Mouse (Mus musculus) heart, adult 2 months (tissue): ENCODE measurements around the gene Samd10.

Experiments used
- CTCF ChIP-seq: fragments of 200-600 bp; IDR thresholded peaks from 2 replicates; pipeline ENCODE4 v1.8.1; 2022; ENCODE audit warnings: antibody characterized with exemption, mild to moderate bottlenecking, moderate library complexity
- POLR2A ChIP-seq: fragments of 200-500 bp; IDR thresholded peaks from 2 replicates; pipeline ENCODE4 v1.6.1; 2011; ENCODE audit warnings: mild to moderate bottlenecking, low read depth, low read length, control low read depth; ENCODE audit not compliant: insufficient read depth

- TF ChIP-seq CTCF: peak; percentile 27
- peak; percentile 66 for TF ChIP-seq POLR2A
Measured at GRCm38 (mm10) chr2:181581402-181582120, 17.5 kb downstream of the Samd10 start.
